Mouse (Mus musculus): ENCODE measurements around the gene Vps26c.
"Not testable (repeated sequence)": the region's sequence is repeated elsewhere in the genome, so short reads cannot be mapped to it uniquely, and the experiment has no call there.

GRCm38 (mm10) chr16:94497176-94497575 lies 29.5 kb downstream of the Vps26c start:
- TF ChIP-seq CTCF (IDR thresholded peaks at IDR 0.05; ENCODE audit: borderline replicate concordance, insufficient read depth, low read depth, low read length); POLR2A (IDR thresholded peaks at IDR 0.05; ENCODE audit: borderline replicate concordance, insufficient read depth, low read length): not testable (repeated sequence)

Measured in cerebellum, adult 2 months (tissue).